Mouse (Mus musculus) activated CD4-positive, CD25-positive, alpha-beta regulatory T cell, adult 4 months (primary cell): ENCODE data around the gene Map3k21. TPM values are rescaled to one million over a fixed set of nuclear protein-coding genes. Genes with fewer than 3 reads are reported as not detected.

Source experiments
- ATAC-seq: one replicate; pipeline ENCODE4 v1.8.0; 2017
- polyA plus RNA-seq, 2 experiments: library from polyadenylated mRNA; unstranded; fragments of 100-300 nt; shearing (Covaris generic); gene quantifications; one replicate each; pipeline ENCODE4 v1.2.1; 2017

Map3k21 gene
- polyA plus RNA-seq, 2 experiments from 2014 or later = not detected

DNA sequence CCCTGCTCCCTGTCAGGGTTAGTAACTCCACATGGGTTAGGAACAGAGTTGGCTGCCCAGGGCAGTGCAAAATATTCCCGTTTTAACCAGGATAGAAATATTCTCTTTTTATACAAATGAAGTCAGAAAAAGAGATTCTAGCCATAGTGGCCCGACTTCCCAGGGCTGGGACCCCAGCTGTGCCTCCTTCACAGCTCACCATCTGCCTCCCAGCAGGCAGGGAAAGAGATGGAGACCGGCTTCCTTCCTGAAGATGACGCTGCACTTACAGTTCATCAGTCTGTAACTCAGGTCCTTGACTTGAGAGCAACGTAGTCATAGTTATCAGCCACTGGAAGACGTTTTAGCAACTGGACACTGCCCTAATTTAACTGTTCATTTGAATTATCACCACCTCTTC, 70.6 kb downstream of the Map3k21 start:
- no peak for ATAC-seq

DNA sequence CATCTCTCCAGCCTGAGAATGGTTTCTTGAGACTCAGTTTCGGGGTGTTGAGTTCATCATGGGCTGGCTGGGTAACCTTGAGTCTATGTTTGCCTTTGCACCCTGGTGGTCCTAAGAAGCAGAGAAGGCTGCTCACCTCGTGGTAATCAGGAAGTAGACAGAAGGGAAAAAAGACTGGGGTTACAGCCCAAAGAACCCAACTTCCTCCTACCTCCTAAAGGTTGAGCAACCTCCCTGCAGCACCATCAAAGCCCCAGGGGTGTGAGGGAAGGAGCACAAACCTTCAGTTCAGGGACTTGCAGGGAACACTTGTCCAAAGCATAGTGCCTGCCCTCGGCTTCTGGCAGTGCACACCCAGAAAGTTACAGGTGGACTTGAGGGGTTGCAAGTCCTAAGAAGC, 73.3 kb downstream of the Map3k21 start:
- no peak for ATAC-seq

DNA sequence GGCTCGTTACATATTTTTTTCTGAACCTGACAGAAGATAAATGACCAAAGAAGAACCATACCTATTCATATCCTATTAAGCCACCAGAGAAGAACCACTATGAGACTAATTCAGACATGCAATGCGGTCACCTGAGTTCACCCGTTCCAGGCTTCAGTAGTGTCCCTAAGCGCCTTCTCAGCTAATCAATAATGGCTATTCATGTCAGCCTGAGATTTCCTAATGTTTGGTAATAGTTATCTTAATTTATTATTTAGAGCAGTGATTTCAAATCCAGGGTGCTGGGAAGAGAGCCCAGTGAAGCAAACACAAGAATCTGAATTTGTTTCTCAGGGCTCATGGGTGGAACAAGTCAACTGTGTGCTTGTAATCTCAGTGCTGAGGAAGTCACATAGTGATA, 73.9 kb downstream of the Map3k21 start:
- no peak for ATAC-seq

DNA sequence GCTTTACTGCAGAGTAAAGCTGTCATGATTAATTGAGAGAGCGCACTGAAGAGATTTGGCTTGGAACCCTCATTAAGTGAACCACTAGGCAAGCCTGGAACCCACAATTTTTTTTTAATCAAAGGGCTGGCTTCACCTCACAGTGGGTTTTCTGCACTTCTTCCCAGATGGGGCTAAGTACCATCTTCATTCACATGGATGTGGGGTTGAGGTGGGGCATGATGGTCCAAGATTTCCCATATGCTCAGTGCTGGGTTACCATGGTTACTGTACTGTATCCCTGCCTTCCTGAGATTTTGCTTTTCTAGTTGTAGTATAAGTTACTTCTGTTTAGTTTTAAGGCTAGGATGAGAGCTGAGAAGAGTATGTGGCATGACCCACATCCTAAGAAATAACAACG, 75.1 kb downstream of the Map3k21 start:
- ATAC-seq = no peak

GRCm38 (mm10) chr8:125986999-125987589, 76.8 kb downstream of the Map3k21 start:
- ATAC-seq = no peak

GRCm38 (mm10) chr8:125987996-125988395, 77.7 kb downstream of the Map3k21 start:
- no peak for ATAC-seq

DNA sequence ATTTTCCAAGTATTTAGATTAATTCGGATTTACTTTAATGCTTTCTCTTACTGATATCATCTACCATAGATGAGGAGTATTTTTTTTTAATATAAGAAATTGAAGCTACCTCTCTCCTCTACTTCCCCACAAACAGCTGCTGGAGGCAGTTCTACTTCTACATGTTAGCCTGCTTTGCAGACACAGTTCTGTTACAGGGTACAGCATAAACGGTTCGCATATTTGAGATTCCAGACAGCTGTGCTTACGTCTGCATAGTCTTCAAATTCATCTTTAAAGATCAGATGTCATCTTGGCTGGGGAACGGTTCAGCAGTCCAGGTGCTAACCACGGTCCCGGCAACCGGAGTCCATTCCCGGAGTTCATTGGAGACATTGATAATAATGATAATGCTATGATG, 83.4 kb downstream of the Map3k21 start:
- no peak for ATAC-seq

DNA sequence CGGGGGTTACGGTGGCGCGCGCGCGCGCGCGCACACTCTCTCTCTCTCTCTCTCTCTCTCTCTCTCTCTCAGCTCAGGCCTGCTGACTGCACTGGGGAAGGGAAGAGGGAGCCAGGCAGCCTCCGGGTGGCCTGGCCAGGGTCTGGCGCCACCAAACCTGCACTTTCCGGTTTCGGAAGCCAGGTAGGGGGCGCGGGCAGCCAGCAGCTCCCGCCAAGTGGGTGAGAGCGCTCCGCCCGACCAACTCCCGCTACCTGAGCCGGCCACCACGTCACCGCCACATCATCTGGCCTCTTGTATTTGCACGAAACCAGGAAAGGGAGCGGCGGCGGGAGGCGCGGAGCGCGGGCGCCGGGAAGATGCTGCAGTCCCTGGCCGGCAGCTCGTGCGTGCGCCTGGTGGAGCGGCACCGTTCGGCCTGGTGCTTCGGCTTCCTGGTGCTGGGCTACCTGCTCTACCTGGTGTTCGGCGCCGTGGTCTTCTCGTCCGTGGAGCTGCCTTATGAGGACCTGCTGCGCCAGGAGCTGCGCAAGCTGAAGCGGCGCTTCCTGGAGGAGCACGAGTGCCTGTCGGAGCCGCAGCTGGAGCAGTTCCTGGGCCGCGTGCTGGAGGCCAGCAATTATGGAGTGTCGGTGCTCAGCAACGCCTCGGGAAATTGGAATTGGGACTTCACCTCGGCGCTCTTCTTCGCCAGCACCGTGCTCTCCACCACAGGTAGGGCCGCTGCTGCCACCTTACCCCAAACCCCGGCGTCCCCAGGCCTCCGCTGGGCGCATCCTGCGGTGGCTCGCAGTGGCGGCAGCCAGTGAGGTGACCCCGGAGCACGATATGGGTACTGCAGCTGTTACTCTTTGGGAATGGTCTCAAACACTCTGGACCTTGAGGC, 85.1 kb downstream of the Map3k21 start, which contains the start of gene Kcnk1:
TSS of gene Kcnk1 (plus strand) at position 70 of the 886 bp plus-strand sequence.
- no peak for ATAC-seq

GRCm38 (mm10) chr8:125996031-125996839, 86.0 kb downstream of the Map3k21 start:
- ATAC-seq = no peak

DNA sequence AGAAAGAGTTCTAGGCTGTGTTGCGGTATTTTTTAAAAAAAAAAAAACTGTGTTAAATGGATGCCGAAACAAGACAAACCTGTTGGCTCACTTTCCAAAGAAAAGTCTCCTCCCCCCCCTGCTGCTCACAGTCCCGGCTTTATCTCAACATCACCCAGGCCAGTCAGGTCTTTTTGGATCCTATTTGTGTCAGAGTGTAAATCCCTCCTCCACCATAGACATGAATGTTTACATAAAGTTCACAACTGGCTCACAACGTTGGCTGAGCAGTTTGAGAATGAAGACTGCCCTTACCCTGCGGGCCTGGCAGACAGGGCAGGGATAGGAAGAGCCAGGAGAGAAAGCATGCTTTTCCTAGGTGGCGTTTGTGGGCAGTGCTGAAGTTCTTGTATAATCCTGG, 86.7 kb downstream of the Map3k21 start:
- no peak for ATAC-seq

Other genes with a start within 250 kb of the Map3k21 start
- gene Map10, start 240.6 kb upstream of the Map3k21 start, polyA plus RNA-seq = under 1 TPM; 0.17 to 0.46 TPM
- 10 to 100 TPM; 31.1 to 34.3 TPM for gene Ntpcr, start 180.5 kb upstream of the Map3k21 start, polyA plus RNA-seq
- under 1 TPM in 1 of 2 experiments, not detected in 1; 0.42 TPM for gene Pcnx2, start 12.1 kb upstream of the Map3k21 start, polyA plus RNA-seq
- not detected for gene Kcnk1, start 84.7 kb downstream of the Map3k21 start, polyA plus RNA-seq